In genomic region chr2:67977620-67978262, GRCm38 (mm10) we compare ENCODE assay signal across 21 mouse cellular contexts.
A peak's percentile ranks its signal among the peaks of the same experiment; 100 is the strongest.
DNase-seq lines count a peak whose midpoint lies in the region; ATAC-seq and TF ChIP-seq lines count a peak whose summit lies in the region.
"Had no signal": no experiment of that assay in that cellular context is flagged by ENCODE, and none has a peak within 500 bp of the region (broad histone marks: within the 10 kb centered on the region; RNA-seq: fewer than 3 reads in every experiment).

No protein-coding gene starts in this region.

- H3K4me3 ChIP-seq in forebrain, embryonic 10.5 days, result no peak overlapping the region
- no peak overlapping the region for H3K4me3 ChIP-seq in forebrain, postnatal 0 days (ENCODE audit: low read depth, low read length)
- H3K4me3 ChIP-seq: embryonic facial prominence, embryonic 12.5 days; heart, embryonic 10.5 days; limb, embryonic 12.5 days; lung, embryonic 15.5 days; midbrain, embryonic 10.5 days; stomach, embryonic 15.5 days had no signal

- no peak overlapping the region for H3K4me2 ChIP-seq in forebrain, postnatal 0 days (ENCODE audit: low read depth)
- H3K4me2 ChIP-seq: embryonic facial prominence, embryonic 12.5 days; limb, embryonic 12.5 days; lung, embryonic 15.5 days; stomach, embryonic 15.5 days had no signal

- peaks cover 19% of the 10 kb centered on the region for H3K4me1 ChIP-seq in forebrain, embryonic 10.5 days
- no peaks in the 10 kb centered on the region for H3K4me1 ChIP-seq in forebrain, postnatal 0 days (ENCODE audit: insufficient read depth)
- H3K4me1 ChIP-seq: embryonic facial prominence, embryonic 12.5 days; heart, embryonic 10.5 days; limb, embryonic 12.5 days; lung, embryonic 15.5 days; stomach, embryonic 15.5 days had no signal

- H3K36me3 ChIP-seq in forebrain, embryonic 10.5 days (replicated peaks), result no peaks in the 10 kb centered on the region
- H3K36me3 ChIP-seq in forebrain, postnatal 0 days (ENCODE audit: insufficient read depth), result no peaks in the 10 kb centered on the region
- H3K36me3 ChIP-seq: embryonic facial prominence, embryonic 12.5 days; heart, embryonic 10.5 days; limb, embryonic 12.5 days; lung, embryonic 15.5 days; midbrain, embryonic 10.5 days; stomach, embryonic 15.5 days had no signal

- peak; percentile 35 for ATAC-seq in Patski
- ATAC-seq in forebrain, postnatal 0 days, result peak; percentile 36; the same call in 1 of the 2 replicates

- H3K27ac ChIP-seq in forebrain, embryonic 10.5 days, result 0 out of 2 replicates have a peak overlapping the region, but pooled peaks have one; percentile 35
- no peak overlapping the region for H3K27ac ChIP-seq in forebrain, postnatal 0 days (ENCODE audit: low read depth, low read length)
- H3K27ac ChIP-seq: embryonic facial prominence, embryonic 12.5 days; heart, embryonic 10.5 days; limb, embryonic 12.5 days; liver, embryonic 14.5 days; lung, embryonic 15.5 days; macrophage; midbrain, embryonic 10.5 days; stomach, embryonic 15.5 days had no signal

- TF ChIP-seq CTCF in Patski (IDR thresholded peaks at IDR 0.05), result no peak
- TF ChIP-seq CTCF in forebrain, postnatal 0 days (IDR thresholded peaks at IDR 0.05; ENCODE audit: low read depth), result no peak

- H3K27me3 ChIP-seq in Patski, result no peaks in the 10 kb centered on the region
- no peaks in the 10 kb centered on the region for H3K27me3 ChIP-seq in forebrain, embryonic 10.5 days (ENCODE audit: poor library complexity, severe bottlenecking)
- H3K27me3 ChIP-seq in forebrain, postnatal 0 days (ENCODE audit: insufficient read depth, low read length), result no peaks in the 10 kb centered on the region
- H3K27me3 ChIP-seq: embryonic facial prominence, embryonic 12.5 days; limb, embryonic 12.5 days; lung, embryonic 15.5 days; stomach, embryonic 15.5 days had no signal

- CTCF ChIA-PET in Patski (lab: Charles Lee), result no interaction called here

- H3K9me3 ChIP-seq in forebrain, embryonic 10.5 days, result no peaks in the 10 kb centered on the region
- H3K9me3 ChIP-seq in forebrain, postnatal 0 days (ENCODE audit: low read length), result no peaks in the 10 kb centered on the region
- H3K9me3 ChIP-seq: embryonic facial prominence, embryonic 12.5 days; heart, embryonic 10.5 days; limb, embryonic 12.5 days; lung, embryonic 15.5 days; midbrain, embryonic 10.5 days; stomach, embryonic 15.5 days had no signal

- no peak overlapping the region for H3K9ac ChIP-seq in forebrain, postnatal 0 days
- H3K9ac ChIP-seq: embryonic facial prominence, embryonic 12.5 days; limb, embryonic 12.5 days; liver, embryonic 14.5 days; lung, embryonic 15.5 days; stomach, embryonic 15.5 days had no signal

- 45% methylated on average over 6 of the region's 6 CpGs for WGBS in forebrain, embryonic 10.5 days
- 23% methylated on average over 6 of the region's 6 CpGs for WGBS in forebrain, postnatal 0 days

- in situ Hi-C loops in Patski (cut with MboI; ENCODE audit: low pct_unique_long_range_greater_than_20kb), result no loop called here

- DNase-seq in layer of hippocampus, adult 9-11 months, result peak; percentile 9
- DNase-seq in layer of hippocampus, adult 9-10 months (ENCODE audit: low spot score), result no peak
- DNase-seq in Patski (ENCODE audit: low read depth, low spot score), result no peak
- no peak for DNase-seq in forebrain, embryonic 10.5 days (ENCODE audit: extremely low spot score, low spot score)
- DNase-seq in forebrain, postnatal 0 days, result no peak
- no peak for DNase-seq in heart, adult 9 months (ENCODE audit: low spot score in 2 of 2)
- DNase-seq in testis, postnatal 10 days (ENCODE audit: low spot score), result no peak
- DNase-seq: adrenal gland, adult 8-10 months; cerebellum, adult 9-11 months; gastrocnemius, postnatal 36 days; kidney, adult 18-20 months; kidney, postnatal 14 days; right cerebral cortex, postnatal 25 days had no signal

- POLR2A ChIA-PET in Patski (lab: Charles Lee), result no interaction called here
